Mouse (Mus musculus) NIH3T3 (cell line): ENCODE measurements around the gene Mrpl48.

Experiments used
- DNase-seq: peaks from one replicate; pipeline ENCODE4 v3.0.0-alpha.2; 2012; ENCODE audit warnings: low read depth

Gene Mrpl48

DNA sequence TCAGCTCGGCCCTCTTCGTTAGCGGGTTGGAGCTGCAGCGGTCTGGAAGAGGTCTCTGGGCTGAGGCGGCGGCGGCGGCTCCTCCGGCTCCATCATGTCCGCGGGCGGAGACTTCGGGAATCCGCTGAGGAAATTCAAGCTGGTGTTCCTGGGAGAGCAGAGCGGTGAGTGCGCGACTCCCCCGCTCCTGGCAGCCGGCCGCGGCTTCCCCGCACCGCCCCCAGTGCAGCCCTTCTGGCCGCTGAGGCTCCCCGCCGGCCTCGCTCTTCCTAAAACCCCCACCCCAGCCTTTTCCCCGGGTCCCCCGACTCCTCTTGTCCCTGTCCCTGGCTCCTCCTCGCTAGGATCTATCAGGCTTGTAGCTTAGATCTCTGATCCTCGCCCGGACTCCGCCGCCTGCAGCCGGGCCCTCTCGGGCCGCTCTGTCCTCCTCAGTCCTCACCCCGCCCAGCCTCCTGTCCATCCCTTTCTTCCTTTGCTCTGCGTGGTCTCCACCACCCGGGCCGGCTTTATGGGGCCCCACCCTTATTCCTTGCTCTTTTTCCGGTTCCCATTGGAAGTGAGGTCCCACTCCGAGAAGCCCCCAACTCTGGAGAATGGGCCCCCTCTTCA lies at the start of gene Mrpl48:
Gene Mrpl48 (minus strand): TSS at position 172 of the 612 bp plus-strand sequence.
- DNase-seq, result peak; percentile 59

DNA sequence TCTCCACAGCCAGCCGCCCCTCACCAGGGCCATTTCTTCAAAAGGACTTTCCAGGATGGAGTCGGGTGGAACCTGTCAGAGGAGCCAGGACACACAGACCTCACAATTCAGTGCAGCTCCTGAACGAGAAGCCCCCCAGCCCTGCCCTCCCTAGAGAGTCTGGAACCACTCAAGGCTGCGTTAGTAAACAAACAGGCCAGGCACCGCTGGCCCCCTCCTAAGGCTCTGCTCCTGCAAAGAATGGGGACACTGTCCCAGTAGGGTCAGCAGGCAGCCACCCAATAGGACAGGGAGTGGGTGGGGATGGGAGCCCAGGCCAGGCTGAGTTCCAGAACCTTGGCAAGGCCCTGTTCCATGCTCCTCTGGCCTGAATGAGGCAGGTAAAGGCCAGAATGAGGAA lies 48.6 kb upstream of the Mrpl48 start:
- DNase-seq, result no peak

GRCm38 (mm10) chr7:100654441-100654840 lies 46.3 kb upstream of the Mrpl48 start:
- DNase-seq, result no peak

- peak; percentile 57 for DNase-seq
These were observed 45.6 kb upstream of the Mrpl48 start for GRCm38 (mm10) chr7:100653480-100654266.

GRCm38 (mm10) chr7:100651011-100651410 lies 42.9 kb upstream of the Mrpl48 start:
- DNase-seq, result no peak

DNA sequence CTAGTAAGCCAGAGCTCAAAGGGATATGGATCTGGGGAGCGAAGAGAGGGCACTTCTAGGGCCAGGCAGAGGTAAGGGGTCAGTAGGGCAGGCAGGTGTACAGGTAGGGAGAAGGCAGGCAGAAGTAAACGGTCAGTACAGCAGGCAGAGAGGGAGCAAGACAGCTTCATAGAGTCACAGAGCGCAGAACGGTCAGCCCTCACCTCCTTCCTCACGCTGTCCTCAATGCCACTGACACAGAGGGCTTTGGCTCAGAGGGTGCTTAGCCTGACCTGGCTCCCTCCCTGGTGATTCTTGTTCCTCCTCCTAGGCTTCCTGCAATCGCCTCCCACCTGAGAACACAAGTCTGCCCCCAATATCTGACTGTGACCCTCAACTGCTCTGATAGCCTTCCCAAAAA lies 42.3 kb upstream of the Mrpl48 start:
- DNase-seq, result no peak

- DNase-seq, result no peak
These were observed 41.7 kb upstream of the Mrpl48 start for GRCm38 (mm10) chr7:100649826-100650225.

DNA sequence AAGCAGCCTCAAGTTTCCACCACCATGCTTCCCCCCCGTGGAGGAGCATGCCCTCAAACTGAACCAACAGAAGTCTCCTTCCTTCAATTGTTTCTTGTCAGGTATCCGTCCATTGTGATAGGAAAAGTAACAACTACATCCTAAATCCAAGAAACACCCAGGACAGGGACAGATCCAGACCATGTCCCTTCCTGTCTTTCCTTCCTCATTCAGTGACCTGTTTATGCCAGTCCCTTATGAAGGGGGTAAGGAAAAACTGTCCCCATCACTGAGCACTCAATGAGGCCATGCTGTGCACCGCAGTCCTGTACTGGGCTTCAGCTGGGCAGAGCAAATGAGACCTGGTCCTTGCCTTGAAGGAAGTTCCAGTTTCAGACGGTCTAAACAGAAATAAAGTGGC lies 41.0 kb upstream of the Mrpl48 start:
- no peak for DNase-seq

DNA sequence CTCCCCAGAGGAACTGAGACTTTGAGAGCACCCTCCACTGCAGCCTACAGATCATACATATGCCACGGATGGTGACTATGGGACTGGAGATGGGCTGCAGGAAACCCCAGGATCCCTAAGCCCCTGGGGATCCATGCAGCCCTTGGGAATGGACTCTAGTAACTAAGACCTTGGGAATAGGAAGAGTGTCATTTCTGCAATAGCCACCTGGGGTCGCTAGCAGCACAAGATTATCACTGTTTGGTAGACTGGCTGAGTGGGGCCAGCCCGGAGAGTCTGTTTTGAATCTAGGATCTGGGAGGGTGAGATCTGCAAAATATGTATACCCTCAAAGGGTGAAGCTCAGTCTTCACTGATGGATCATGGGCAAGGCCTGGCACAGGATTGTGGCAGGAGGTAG lies 37.0 kb upstream of the Mrpl48 start:
- peak; percentile 73 for DNase-seq

GRCm38 (mm10) chr7:100642413-100642812 lies 34.3 kb upstream of the Mrpl48 start:
- DNase-seq, result no peak

DNA sequence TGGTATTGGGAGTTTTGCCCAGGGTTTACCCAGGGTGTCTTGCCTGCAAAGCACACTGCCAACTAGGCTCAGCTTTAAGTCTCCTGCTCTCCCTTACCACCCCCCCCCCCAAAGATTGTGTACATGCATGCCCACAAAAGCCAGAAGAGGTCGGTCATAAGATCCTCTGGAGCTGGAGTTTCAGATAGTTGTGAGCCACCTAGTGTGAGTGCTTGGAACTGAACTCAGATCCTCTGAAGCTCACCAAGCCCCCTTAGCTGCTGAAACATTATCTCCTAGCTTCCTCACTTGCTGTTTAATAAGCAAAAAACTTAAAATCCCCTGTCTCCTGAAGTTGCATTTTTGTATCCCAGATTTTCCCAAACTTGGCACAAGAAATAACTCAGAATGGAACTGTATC lies 29.6 kb upstream of the Mrpl48 start:
- DNase-seq, result peak; percentile 65

- no peak for DNase-seq
These were observed 16.4 kb upstream of the Mrpl48 start for GRCm38 (mm10) chr7:100624538-100624937.

DNA sequence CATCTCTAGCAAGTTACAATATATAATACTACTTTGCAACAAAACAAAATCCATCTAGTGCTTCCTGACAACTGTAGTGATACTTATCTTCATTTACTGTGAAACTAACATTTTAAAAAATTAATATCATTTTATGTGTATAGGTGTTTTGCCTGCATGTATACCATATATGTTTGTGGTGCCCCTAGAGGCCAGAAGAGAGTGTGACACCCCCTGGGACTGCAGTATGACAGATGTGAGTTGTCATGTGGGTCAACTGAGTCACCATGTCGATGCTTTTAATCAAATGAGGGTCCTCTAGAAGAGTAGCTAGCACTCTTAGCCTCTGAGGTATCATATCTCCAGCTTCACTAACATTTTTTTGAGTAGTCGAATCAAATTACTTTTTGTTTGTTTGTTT lies 14.2 kb upstream of the Mrpl48 start:
- peak; percentile 23 for DNase-seq

DNA sequence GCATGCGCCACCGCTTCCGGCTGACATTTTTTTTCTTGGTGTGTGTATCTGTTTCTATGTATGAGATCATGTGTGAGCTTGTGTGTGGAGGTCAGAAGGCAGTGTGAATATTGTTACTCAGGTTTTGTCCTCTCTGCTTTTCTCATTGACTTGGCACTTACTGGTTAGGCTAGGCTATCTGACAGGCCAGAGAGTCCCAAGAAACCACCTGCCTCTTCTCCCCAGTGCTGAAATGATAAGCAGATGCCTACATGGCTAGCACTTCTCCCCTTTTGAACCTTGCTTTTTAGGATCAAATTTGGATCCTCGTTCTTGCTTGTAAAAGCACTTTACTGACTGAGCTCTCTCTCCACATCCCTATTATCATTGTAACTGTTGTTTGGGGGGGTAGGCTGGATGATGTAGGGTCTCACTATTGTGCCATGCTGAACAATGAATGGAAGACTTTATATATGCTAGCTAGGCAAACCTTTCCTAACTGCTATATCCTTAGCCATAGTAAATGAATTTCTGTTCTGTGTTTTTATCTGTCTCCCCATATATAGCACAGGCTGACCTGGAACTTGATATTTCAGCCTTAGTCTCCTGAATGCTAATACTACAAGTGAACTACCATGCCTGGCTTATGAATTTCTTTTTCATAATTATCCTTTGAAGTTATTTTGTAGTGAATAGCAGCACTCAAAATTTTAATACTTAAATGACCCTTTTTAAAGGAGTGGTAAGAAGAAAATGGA lies 8.2 kb upstream of the Mrpl48 start:
- DNase-seq, result no peak

DNA sequence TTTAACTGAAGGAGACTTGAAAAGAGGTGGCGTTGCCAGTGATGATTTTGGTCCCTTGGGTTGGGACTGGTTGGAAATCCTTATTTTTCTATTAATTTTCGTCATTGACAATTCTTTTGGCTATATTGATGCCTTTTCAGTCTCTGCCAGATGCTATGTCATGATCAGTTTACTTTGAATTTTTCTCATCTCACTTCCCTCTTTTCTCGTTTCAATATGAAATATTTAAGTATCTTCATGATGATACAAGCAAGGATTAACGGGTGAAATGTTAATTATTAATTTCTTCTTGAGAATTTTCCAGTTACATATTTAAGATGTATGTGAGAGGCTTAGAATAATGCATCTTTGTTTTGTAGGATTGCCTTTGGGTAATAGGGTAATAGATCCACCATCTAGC lies 809 bp upstream of the Mrpl48 start:
- DNase-seq, result no peak

DNA sequence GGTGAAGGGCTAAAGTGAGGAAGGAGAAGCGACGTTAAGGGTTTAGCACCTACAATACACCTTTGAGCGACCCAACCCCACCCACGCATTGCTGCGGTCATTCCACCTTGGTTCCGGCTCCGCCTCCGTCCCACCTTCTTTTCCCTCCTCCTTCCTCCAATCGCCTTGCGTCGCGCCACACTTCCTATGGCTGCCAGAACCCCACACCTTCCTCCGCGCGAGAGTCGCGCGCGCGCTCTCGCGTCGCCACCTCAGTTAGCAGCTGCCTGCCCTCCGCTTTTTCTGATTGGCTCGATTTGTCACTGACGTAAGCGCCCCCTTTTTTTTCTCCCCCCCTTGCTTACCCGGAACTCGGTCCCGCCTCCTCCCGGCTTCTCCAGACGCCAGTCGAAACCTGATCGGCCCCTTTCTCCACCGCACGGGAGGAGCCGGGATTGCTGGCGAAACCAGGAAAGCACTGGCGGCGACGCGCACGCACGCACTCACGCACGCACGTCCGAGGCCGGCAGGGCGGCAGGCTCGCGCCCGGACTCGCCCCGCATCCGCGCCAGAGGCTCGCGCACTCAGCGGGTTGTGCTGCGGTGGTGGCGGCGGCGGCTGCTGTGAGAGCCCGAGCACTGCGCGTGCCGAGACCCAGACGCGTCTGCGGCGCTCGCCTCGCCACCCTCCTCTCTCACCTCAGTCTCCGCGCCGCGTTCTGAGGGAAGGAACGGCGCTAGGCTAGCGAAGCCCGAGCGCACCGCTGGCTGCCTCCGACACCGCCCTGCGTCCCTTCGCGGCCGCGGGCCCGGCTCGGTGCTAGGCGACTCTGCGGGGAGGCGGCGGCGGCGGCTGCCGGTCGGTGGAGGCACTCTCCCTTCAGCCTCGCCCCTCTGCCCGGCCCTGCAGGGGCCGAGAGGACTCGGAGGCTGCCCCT lies 629 bp downstream of the Mrpl48 start, which contains the start of gene Rab6a:
Gene Rab6a (plus strand): TSS at position 197 of the 916 bp plus-strand sequence.
- DNase-seq, result peak; percentile 98

DNA sequence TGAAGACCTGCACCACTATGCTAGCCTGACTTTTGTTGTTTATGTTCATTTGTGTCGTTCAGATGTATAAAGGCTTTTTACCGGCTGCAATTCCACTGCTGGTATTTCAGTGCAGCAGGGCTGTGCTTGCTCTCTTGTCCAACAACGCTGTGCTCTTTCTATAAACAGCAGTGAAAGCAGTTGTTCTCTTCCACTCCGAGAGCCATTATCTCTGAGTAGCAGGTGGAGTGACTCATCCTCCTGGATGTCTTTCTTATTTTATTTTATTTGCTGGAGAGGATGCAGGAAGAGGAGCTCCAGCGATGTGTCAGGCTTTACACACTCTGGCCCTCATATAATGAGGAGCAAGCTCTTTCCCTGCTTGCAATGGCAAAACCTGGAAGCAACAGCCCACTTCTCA lies 7.9 kb downstream of the Mrpl48 start:
- DNase-seq, result no peak

DNA sequence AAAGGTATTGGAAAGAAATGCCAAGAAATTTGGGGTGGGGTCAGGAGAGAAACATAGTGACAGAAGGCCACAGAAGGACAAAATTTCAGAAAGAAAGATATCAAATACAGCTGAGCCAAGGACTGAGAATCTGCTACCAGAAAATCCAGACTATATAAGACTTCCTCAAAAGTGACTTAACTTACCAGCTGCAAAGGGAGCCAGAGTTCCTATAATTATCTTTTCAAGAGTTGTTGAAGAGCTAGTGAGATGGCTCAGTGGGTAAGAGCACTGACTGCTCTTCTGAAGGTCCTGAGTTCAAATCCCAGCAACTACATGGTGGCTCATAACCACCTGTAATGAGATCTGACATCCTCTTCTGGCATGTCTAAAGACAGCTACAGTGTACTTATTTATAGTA lies 14.8 kb downstream of the Mrpl48 start:
- no peak for DNase-seq

GRCm38 (mm10) chr7:100591522-100591852 lies 16.6 kb downstream of the Mrpl48 start:
- DNase-seq, result no peak

DNA sequence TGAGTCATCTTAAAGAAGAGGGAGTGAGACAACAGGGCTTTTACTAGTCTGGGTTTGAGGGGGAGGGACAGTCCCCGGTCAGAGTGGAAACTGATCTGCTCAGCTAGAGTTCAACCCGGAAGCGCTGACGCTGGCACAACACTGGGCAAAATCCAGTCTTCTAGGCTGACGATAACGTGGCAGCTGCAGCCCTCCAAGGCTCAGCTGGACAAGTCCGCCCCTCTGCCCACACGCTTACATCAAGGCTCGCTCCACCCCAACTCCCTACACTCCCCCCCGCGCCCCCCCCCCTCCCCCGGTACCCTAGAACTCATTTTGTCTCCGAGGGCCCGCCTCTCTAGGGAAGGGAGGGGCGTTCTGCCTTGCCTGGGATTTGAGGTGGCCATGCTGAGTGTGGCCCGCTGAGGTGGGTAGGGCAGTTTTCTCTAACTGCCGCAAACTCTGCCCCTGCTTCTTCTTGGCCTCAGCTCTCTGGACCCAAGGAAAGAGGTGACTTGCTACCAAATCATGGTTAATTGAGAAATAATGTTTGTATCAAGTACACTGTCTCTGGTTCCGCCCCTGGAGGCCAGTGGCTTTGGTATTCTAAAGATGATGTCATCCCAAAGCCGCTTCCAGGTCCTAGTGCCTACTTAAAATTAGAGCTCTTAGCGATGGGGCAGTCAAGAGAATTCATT lies 17.1 kb downstream of the Mrpl48 start:
- DNase-seq, result peak; percentile 88

DNA sequence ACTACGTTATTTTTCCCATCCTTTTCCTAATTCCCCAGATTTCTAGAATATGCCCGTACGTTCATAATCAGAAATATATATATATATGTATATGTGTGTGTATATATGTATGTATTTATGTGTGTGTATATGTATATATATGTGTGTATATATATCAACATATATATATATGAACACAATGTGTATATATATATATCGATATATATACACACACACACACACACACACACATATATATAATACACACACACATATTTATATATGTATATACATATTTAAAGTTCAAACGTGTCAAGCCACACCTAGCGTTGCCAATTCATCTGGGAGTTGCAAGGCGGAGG lies 17.6 kb downstream of the Mrpl48 start:
- no peak for DNase-seq

DNA sequence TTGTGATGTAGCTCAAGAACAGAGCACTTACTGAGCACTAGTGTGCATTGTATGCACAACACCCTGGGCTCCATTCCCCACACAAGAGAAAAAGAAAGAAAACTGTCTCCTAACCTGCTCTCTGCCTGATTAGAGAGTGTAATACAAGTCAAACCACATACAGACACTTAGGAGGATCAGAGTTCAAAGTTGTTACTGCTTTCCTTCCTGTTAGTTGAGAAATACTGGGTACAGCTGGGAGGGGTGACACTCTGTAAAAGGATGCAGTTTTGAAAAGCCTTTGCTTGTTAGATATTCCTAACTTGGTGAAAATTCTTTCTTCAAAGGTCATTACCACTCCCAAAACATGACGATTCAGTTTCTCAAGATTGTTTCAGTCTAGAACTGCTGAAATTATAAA lies 18.3 kb downstream of the Mrpl48 start:
- DNase-seq, result no peak
